Mouse (Mus musculus) kidney, embryonic 14.5 days (tissue): ENCODE results near the gene Camk2d. TPM values are rescaled to one million over a fixed set of nuclear protein-coding genes. Genes with fewer than 3 reads are reported as not detected.
A peak's percentile ranks its signal among the peaks of the same experiment; 100 is the strongest.

ENCODE experiments used
- ATAC-seq: fragments of 200-750 bp; cut with Nextera tagmentation; 2 replicates; pipeline ENCODE4 v1.8.0; 2017; ENCODE audit warnings: moderate number of reproducible peaks, mild to moderate bottlenecking, moderate TSS enrichment, moderate library complexity; ENCODE audit not compliant: low FRiP score, low TSS enrichment
- H3K27ac ChIP-seq: fragments of 300-500 bp; sonication (generic); 2 replicates; pipeline ENCODE4 v1.5.1; 2014; ENCODE audit warnings: low read depth, mild to moderate bottlenecking, low read length, moderate library complexity, mixed read lengths
- H3K27me3 ChIP-seq: fragments of 300-500 bp; sonication (generic); 2 replicates; pipeline ENCODE4 v1.6.1; 2014; ENCODE audit warnings: mild to moderate bottlenecking, low read length; ENCODE audit not compliant: control insufficient read depth, insufficient read depth
- H3K36me3 ChIP-seq: fragments of 300-500 bp; sonication (generic); 2 replicates; pipeline ENCODE4 v1.6.1; 2014; ENCODE audit warnings: low read length, mixed read lengths; ENCODE audit not compliant: control insufficient read depth, insufficient read depth
- H3K4me1 ChIP-seq: fragments of 300-500 bp; sonication (generic); 2 replicates; pipeline ENCODE4 v1.6.1; 2014; ENCODE audit warnings: low read length, mixed read lengths; ENCODE audit not compliant: control insufficient read depth, insufficient read depth
- H3K4me2 ChIP-seq: fragments of 300-500 bp; sonication (generic); replicated peaks from 2 replicates; pipeline ENCODE4 v1.6.1; 2014; ENCODE audit warnings: low read depth, mild to moderate bottlenecking, low read length
- H3K4me3 ChIP-seq: fragments of 300-500 bp; sonication (generic); 2 replicates; pipeline ENCODE4 v1.5.1; 2014; ENCODE audit warnings: mild to moderate bottlenecking, low read length
- H3K9ac ChIP-seq: fragments of 300-500 bp; sonication (generic); 2 replicates; pipeline ENCODE4 v1.6.1; 2014; ENCODE audit warnings: low read depth, mild to moderate bottlenecking, low read length, moderate library complexity
- H3K9me3 ChIP-seq: fragments of 300-500 bp; sonication (generic); 2 replicates; pipeline ENCODE4 v1.6.1; 2016; ENCODE audit warnings: low read length; ENCODE audit not compliant: control insufficient read depth
- WGBS: fragments of 180-500 bp; shearing (Covaris S2); extraction: QIAGEN DNeasy Blood & Tissue Kit; methylation state at CpG from one replicate; pipeline ENCODE4 v1.1.7; 2014; 5-methylcytosine and 5-hydroxymethylcytosine counted together
- polyA plus RNA-seq: library from polyadenylated mRNA; unstranded; fragments of >200 nt; fragmentation: Nextera tagmentation; extraction: Ambion mirVana; gene quantifications from 2 replicates; pipeline ENCODE4 v1.2.1, GENCODE M21; 2014

The Camk2d gene
- polyA plus RNA-seq, 1 experiment from 2014 or later = 29.4 TPM

DNA sequence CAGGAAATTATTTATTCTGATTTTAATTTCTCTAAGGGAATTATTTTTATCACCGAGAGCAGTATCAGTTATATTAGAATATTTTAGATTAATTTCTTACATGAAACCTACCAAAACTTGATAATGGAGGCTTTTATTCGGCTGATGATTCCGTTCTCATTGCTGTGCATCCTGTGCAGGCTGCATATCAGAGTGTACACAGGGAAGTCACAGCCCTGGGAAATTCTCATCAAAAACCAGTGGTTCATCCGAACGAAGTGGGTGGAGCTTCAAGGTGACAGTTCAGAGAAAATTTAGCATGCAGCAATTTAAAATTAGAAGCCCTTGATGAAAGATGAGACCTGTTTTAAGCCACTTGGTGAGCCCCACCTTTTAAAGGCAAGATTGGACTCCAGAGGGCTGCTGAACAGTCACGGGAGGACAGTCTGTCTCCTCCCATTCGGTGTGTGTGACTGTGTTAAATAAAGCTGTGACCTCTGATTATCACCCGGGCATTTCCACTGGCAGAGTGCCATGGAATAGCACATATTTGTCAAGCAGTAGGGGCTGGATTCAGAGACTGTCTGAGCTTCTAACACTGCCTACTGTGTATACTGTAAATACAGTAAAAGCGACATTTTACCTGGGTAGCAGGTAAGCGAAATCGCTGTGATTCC lies 150.2 kb downstream of the Camk2d start:
- H3K4me1 ChIP-seq = no peaks in the 10 kb centered on the region
- H3K36me3 ChIP-seq = no peaks in the 10 kb centered on the region
- ATAC-seq = no peak
- H3K4me2 ChIP-seq = no peak overlapping the region
- H3K27ac ChIP-seq = no peak overlapping the region
- no peak overlapping the region for H3K9ac ChIP-seq
- 68% methylated on average over 11 of the region's 11 CpGs for WGBS
- H3K4me3 ChIP-seq = no peak overlapping the region
- no peaks in the 10 kb centered on the region for H3K9me3 ChIP-seq
- H3K27me3 ChIP-seq = no peaks in the 10 kb centered on the region

DNA sequence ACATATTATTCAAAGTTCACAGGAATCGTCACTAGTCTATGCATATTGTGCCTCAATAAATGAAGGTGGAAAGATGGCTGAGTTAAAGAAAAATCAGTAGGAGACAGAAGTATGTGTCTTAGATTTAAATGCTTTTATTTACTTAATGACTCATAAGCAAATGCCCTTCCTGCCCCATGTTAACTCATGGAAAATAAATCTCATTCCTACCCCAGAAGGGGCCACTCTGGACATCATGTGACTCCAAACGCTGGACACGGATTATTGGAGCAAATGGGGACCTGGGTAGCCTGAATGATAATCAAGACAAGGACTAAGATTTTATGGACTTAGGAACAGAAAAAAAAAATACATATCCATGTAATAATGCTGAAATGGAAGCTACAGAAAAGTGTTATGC lies 151.5 kb downstream of the Camk2d start:
- WGBS = 71% methylated on average over 3 of the region's 3 CpGs
- no peak overlapping the region for H3K4me2 ChIP-seq
- no peaks in the 10 kb centered on the region for H3K27me3 ChIP-seq
- H3K4me3 ChIP-seq = no peak overlapping the region
- H3K9ac ChIP-seq = no peak overlapping the region
- no peak for ATAC-seq
- H3K9me3 ChIP-seq = no peaks in the 10 kb centered on the region
- no peaks in the 10 kb centered on the region for H3K36me3 ChIP-seq
- no peak overlapping the region for H3K27ac ChIP-seq
- H3K4me1 ChIP-seq = no peaks in the 10 kb centered on the region

GRCm38 (mm10) chr3:126751377-126752098 lies 155.4 kb downstream of the Camk2d start:
- no peaks in the 10 kb centered on the region for H3K4me1 ChIP-seq
- WGBS = 71% methylated on average over 7 of the region's 7 CpGs
- no peaks in the 10 kb centered on the region for H3K36me3 ChIP-seq
- H3K9ac ChIP-seq = no peak overlapping the region
- H3K27ac ChIP-seq = no peak overlapping the region
- no peak overlapping the region for H3K4me2 ChIP-seq
- H3K27me3 ChIP-seq = no peaks in the 10 kb centered on the region
- H3K4me3 ChIP-seq = no peak overlapping the region
- no peak for ATAC-seq
- no peaks in the 10 kb centered on the region for H3K9me3 ChIP-seq

GRCm38 (mm10) chr3:126752978-126753377 lies 156.9 kb downstream of the Camk2d start:
- no peaks in the 10 kb centered on the region for H3K4me1 ChIP-seq
- no peaks in the 10 kb centered on the region for H3K36me3 ChIP-seq
- 90% methylated on average over 6 of the region's 6 CpGs for WGBS
- no peaks in the 10 kb centered on the region for H3K9me3 ChIP-seq
- no peak for ATAC-seq
- H3K27me3 ChIP-seq = no peaks in the 10 kb centered on the region
- H3K27ac ChIP-seq = no peak overlapping the region
- H3K4me3 ChIP-seq = no peak overlapping the region
- no peak overlapping the region for H3K4me2 ChIP-seq
- H3K9ac ChIP-seq = no peak overlapping the region

DNA sequence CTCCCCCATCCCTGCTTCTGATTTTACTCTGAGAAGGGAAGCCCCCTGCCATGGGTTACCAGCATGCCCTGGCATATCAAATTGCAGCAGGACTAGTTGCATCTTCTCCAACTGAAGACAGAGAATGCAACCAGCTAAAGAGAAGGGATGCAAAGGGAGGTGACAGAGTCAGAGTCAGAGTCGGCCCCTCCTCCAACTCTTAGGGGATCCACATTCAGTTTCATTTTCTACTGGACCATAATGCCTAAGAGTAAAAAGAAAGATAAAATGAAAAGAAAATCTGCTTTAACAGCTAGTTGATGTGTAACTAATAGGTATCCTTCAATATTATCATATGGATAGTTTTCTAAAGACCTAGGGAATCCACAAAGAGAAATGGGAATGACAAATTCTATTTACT lies 162.3 kb downstream of the Camk2d start:
- Histone ChIP-seq H3K4me2 (no peak overlapping the region), H3K27me3 (no peaks in the 10 kb centered on the region), H3K4me1 (no peaks in the 10 kb centered on the region), H3K36me3 (no peaks in the 10 kb centered on the region), H3K4me3 (no peak overlapping the region), H3K9ac (no peak overlapping the region), H3K27ac (no peak overlapping the region), H3K9me3 (no peaks in the 10 kb centered on the region)
- no peak for ATAC-seq
- WGBS = 81% methylated on average over 1 of the region's 1 CpGs

DNA sequence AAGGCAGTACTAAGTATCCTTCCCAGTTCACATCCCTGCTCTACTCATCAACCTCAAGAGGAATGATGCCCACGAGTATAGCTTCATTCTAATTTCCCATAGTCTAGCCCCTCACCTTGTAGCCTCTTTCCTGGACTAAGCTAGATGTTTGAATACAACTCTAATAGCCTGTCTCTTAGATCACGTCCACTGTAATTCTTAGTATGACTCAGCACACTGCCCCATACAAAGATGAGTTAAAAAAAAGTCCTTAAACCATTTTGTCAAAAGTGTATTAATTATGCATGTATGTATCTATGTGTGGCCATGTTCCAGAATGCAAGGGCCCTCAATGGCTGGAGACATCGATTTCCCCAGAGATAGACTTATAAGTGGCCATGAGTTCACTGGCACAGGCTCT lies 164.5 kb downstream of the Camk2d start:
- H3K4me3 ChIP-seq = no peak overlapping the region
- no peak for ATAC-seq
- H3K4me2 ChIP-seq = no peak overlapping the region
- no peak overlapping the region for H3K27ac ChIP-seq
- H3K9ac ChIP-seq = no peak overlapping the region
- H3K36me3 ChIP-seq = no peaks in the 10 kb centered on the region
- 84% methylated on average over 3 of the region's 3 CpGs for WGBS
- no peaks in the 10 kb centered on the region for H3K9me3 ChIP-seq
- H3K4me1 ChIP-seq = no peaks in the 10 kb centered on the region
- no peaks in the 10 kb centered on the region for H3K27me3 ChIP-seq

DNA sequence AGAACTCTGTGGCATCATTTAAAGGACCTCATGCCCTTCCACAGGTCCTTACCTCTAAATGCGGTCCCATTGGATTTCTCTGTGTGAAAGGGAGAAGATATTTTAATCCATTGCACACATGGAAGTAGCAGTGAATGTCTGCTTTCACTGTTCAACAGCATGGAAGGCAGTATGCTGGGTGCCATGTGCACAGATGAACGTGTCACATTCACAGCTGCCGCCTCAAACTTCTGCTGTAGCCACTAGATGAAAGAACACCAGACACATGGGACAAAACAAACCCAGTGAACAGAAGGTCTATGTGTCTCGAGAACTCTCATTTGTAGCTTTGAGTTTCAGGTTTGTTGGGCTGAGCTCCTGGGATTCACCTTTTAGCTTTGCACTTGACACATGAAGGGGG lies 168.6 kb downstream of the Camk2d start:
- Histone ChIP-seq H3K4me1 (no peaks in the 10 kb centered on the region), H3K4me3 (no peak overlapping the region), H3K27me3 (no peaks in the 10 kb centered on the region), H3K4me2 (no peak overlapping the region), H3K9me3 (no peaks in the 10 kb centered on the region), H3K36me3 (no peaks in the 10 kb centered on the region), H3K9ac (no peak overlapping the region), H3K27ac (no peak overlapping the region)
- ATAC-seq = no peak
- 86% methylated on average over 4 of the region's 4 CpGs for whole genome bisulfite sequencing

- H3K36me3 ChIP-seq = no peaks in the 10 kb centered on the region
- no peaks in the 10 kb centered on the region for H3K27me3 ChIP-seq
- 45% methylated on average over 6 of the region's 6 CpGs for WGBS
- no peak overlapping the region for H3K9ac ChIP-seq
- H3K4me2 ChIP-seq = no peak overlapping the region
- no peaks in the 10 kb centered on the region for H3K9me3 ChIP-seq
- H3K4me1 ChIP-seq = no peaks in the 10 kb centered on the region
- no peak for ATAC-seq
- H3K27ac ChIP-seq = no peak overlapping the region
- H3K4me3 ChIP-seq = no peak overlapping the region
Observed at GRCm38 (mm10) chr3:126770056-126770455, 174.0 kb downstream of the Camk2d start.

GRCm38 (mm10) chr3:126771032-126771431 lies 174.9 kb downstream of the Camk2d start:
- Histone ChIP-seq H3K4me2 (no peak overlapping the region), H3K36me3 (no peaks in the 10 kb centered on the region), H3K9me3 (no peaks in the 10 kb centered on the region), H3K27ac (no peak overlapping the region), H3K4me3 (no peak overlapping the region), H3K27me3 (no peaks in the 10 kb centered on the region), H3K9ac (no peak overlapping the region), H3K4me1 (no peaks in the 10 kb centered on the region)
- ATAC-seq = peak; percentile 81; the same call in 1 of the 2 replicates
- 36% methylated on average over 8 of the region's 8 CpGs for WGBS
